Mouse (Mus musculus) gastrocnemius, postnatal 10 days (tissue): ENCODE measurements around the gene Kctd19. TPM values are rescaled to one million over a fixed set of nuclear protein-coding genes. Genes with fewer than 3 reads are reported as not detected.
A peak's percentile ranks its signal among the peaks of the same experiment; 100 is the strongest.

Source experiments
- DNase-seq: peaks from one replicate; pipeline ENCODE4 v3.0.0; 2021; ENCODE audit warnings: mixed read lengths
- total RNA-seq, 2 experiments: library from RNA; stranded (reverse); gene quantifications; 2 replicates each; pipeline ENCODE4 v1.2.3; 2021

The Kctd19 gene
- total RNA-seq, 2 experiments from 2014 or later: 0.07 TPM; not detected in 1

- no peak for DNase-seq
Measured at GRCm38 (mm10) chr8:105422006-105422405, 8.7 kb upstream of the Kctd19 start.

GRCm38 (mm10) chr8:105419800-105420199 lies 6.5 kb upstream of the Kctd19 start:
- no peak for DNase-seq

- DNase-seq: no peak
Measured at GRCm38 (mm10) chr8:105418992-105419391, 5.7 kb upstream of the Kctd19 start.

GRCm38 (mm10) chr8:105409947-105410346 lies 3.4 kb downstream of the Kctd19 start:
- no peak for DNase-seq

GRCm38 (mm10) chr8:105408331-105408730 lies 5.0 kb downstream of the Kctd19 start:
- DNase-seq: no peak

- DNase-seq: no peak
Measured at GRCm38 (mm10) chr8:105406416-105406815, 6.9 kb downstream of the Kctd19 start.

- no peak for DNase-seq
Measured at GRCm38 (mm10) chr8:105404496-105404895, 8.8 kb downstream of the Kctd19 start.

GRCm38 (mm10) chr8:105403467-105403866 lies 9.8 kb downstream of the Kctd19 start:
- no peak for DNase-seq

- no peak for DNase-seq
Measured at GRCm38 (mm10) chr8:105400016-105400415, 13.3 kb downstream of the Kctd19 start.

GRCm38 (mm10) chr8:105397747-105398146 lies 15.6 kb downstream of the Kctd19 start:
- DNase-seq: no peak

- DNase-seq: no peak
Measured at GRCm38 (mm10) chr8:105393915-105394314, 19.4 kb downstream of the Kctd19 start.

- DNase-seq: no peak
Measured at GRCm38 (mm10) chr8:105393089-105393787, 20.1 kb downstream of the Kctd19 start.

- DNase-seq: no peak
Measured at GRCm38 (mm10) chr8:105389096-105389495, 24.2 kb downstream of the Kctd19 start.

- DNase-seq: no peak
Measured at GRCm38 (mm10) chr8:105387151-105387550, 26.2 kb downstream of the Kctd19 start.

- no peak for DNase-seq
Measured at GRCm38 (mm10) chr8:105384070-105384469, 29.2 kb downstream of the Kctd19 start.

GRCm38 (mm10) chr8:105380308-105380707 lies 33.0 kb downstream of the Kctd19 start:
- no peak for DNase-seq

- DNase-seq: peak; percentile 48
Measured at GRCm38 (mm10) chr8:105378673-105379072, 34.6 kb downstream of the Kctd19 start.

GRCm38 (mm10) chr8:105374513-105374966 lies 38.8 kb downstream of the Kctd19 start:
- no peak for DNase-seq

- DNase-seq: no peak
Measured at GRCm38 (mm10) chr8:105373032-105373431, 40.3 kb downstream of the Kctd19 start, which contains the start of gene Plekhg4. Plekhg4 (plus strand) TSS chr8:105373274.

GRCm38 (mm10) chr8:105372473-105372872 lies 40.8 kb downstream of the Kctd19 start:
- DNase-seq: no peak

- no peak for DNase-seq
Measured at GRCm38 (mm10) chr8:105367107-105367506, 46.2 kb downstream of the Kctd19 start.

- no peak for DNase-seq
Measured at GRCm38 (mm10) chr8:105361751-105362702, 51.3 kb downstream of the Kctd19 start.

GRCm38 (mm10) chr8:105359646-105360045 lies 53.7 kb downstream of the Kctd19 start:
- DNase-seq: no peak
